Mouse (Mus musculus): ENCODE measurements around the gene E130116L18Rik.
A peak's percentile ranks its signal among the peaks of the same experiment; 100 is the strongest.
"Not testable (repeated sequence)": the region's sequence is repeated elsewhere in the genome, so short reads cannot be mapped to it uniquely, and the experiment has no call there.

The E130116L18Rik gene

DNA sequence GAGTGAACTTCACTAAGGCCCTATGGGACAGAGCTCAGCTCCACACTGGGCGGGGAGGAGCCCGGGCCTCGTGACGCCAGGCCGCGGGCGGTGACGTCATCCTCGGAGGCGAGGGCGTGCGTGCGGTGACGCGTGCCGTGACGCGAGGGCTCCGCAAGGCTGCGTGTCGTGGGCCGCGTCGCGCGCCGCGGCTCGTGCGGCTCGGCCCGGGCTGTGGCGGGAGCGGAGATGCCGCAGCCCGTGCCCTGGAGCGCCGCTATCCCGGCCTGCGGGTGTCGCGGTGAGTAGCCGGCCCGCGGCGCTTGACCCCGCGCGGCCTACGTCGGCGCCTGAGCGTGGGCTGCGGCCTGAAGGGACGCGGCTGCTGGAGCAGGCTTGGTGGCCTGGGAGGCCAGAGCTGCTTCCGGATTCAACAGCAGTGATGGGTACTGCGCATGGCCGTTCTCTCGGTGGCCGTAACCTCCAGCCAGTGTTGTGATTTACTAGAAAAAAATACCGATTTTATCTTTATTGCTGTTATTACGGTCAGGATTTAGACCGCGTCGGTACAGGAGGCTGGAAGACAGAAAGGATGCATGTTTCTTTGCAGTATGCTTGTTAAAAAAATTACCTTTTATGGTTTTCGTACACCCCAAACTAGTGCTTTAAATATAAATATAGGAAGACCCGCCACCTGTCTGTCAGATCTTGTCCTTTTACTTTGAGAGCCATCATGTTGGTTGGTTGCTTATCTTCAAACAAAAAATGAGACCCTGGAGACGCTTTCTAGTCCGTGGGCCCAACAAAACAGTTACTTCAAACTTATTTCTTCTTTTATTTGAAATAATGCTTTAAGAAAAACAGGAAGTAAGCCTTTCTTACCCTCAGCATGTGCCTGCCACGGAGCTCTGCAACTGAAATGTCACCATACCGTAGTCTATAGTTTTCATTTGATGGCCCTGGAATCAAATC is at the start of gene E130116L18Rik:
TSS of gene E130116L18Rik (minus strand) at position 402 of the 951 bp plus-strand sequence.
- peak; percentile 49 for DNase-seq (ENCODE audit: low read depth)

DNA sequence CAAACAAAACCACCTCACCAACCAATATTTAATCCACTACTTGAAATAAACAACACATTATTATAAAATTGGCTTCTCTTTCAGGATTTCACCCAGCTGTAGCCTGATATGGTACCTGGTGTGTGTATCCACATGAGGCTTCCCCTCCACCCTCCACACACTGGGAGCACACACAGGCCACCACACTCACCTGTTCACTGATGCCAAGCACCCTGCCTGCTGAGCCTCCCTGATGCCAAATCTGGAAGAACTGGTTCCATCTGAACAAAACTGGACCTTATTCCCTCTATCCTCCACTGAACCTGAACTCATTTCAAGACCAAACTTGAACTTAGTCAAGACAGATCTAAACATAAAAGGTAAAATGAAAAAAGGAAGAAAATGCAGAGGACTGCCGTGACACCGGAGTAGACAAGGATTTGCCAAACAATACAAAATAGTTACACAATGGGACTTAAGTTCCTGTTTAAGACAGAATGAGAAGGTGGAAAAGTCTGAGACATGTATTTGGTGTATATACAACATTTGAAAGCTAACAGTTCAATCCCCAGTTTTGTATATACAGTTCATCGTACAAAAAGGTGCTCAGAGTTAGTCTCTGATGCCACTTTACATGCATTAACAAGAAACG is 45.4 kb upstream of the E130116L18Rik start:
- no peak for DNase-seq (ENCODE audit: low read depth)

GRCm38 (mm10) chr5:25262266-25262665 is 39.3 kb upstream of the E130116L18Rik start:
- no peak for DNase-seq (ENCODE audit: low read depth)

GRCm38 (mm10) chr5:25261452-25261851 is 38.5 kb upstream of the E130116L18Rik start:
- no peak for DNase-seq (ENCODE audit: low read depth)

- DNase-seq (ENCODE audit: low read depth): no peak
These were observed 33.7 kb upstream of the E130116L18Rik start for GRCm38 (mm10) chr5:25256686-25257085.

DNA sequence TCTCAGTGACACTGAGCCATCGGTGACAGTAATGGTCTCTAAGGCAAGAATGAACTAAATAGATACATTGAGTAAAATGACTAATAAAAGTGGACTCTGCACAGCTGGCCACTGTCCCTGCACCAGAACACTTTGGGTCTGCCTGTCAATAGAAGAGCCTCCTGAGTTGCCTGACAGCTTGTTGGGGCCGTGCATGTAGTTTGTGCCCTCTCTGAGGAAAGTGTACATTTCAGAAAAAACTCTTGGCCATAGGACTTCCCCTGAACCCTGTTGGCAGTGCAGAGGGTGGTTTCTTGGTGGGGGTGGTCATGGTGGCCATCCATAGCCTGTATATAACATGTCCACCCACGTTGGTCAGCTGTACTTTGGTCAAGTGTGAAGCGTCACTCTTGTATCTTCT is 31.5 kb upstream of the E130116L18Rik start:
- no peak for DNase-seq (ENCODE audit: low read depth)

- no peak for DNase-seq (ENCODE audit: low read depth)
These were observed 30.0 kb upstream of the E130116L18Rik start for GRCm38 (mm10) chr5:25252825-25253544.

- no peak for DNase-seq (ENCODE audit: low read depth)
These were observed 29.5 kb upstream of the E130116L18Rik start for GRCm38 (mm10) chr5:25252423-25252822.

GRCm38 (mm10) chr5:25247036-25247435 is 24.1 kb upstream of the E130116L18Rik start:
- DNase-seq (ENCODE audit: low read depth): no peak

DNA sequence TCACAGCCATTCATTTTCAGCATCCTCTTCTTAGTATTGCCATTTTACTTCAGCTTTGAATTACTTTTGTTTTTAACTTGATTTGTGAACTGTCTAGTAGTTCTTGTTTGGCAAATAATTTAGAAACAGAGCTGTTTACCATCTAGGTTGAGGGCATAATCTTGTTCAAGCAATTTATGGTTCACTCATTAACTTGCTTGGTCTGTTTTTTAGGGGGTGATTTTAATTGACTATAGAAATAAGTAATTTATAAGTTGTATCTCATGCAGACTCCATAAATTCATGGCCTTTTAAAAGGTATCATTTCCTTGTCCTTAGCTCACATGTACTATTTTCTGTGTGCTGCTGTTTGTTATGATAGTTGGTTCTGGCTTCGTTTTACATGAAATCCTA is 23.5 kb upstream of the E130116L18Rik start:
- no peak for DNase-seq (ENCODE audit: low read depth)

- DNase-seq (ENCODE audit: low read depth): peak; percentile 21
These were observed 23.0 kb upstream of the E130116L18Rik start for GRCm38 (mm10) chr5:25245806-25246472.

GRCm38 (mm10) chr5:25243101-25243500 is 20.1 kb upstream of the E130116L18Rik start:
- no peak for DNase-seq (ENCODE audit: low read depth)

DNA sequence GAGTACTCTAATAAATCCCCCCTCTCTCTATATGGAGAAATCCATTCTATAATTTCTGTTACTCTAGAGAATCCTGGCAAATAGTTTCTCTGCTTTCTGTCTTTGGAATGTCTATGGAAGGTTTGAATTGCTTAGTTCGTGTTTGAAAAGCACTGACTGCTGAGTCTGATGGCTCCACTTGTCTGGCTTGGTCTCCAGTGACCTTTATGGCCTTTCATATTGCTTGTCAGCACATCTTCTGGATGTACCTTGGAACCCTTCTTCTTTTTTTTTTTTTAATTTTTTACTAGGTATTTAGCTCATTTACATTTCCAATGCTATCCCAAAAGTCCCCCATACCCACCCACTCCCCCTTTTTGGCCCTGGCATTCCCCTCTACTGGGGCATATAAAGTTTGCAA is 1.4 kb upstream of the E130116L18Rik start:
- DNase-seq (ENCODE audit: low read depth): not testable (repeated sequence)

GRCm38 (mm10) chr5:25221604-25222003 is 1.3 kb downstream of the E130116L18Rik start, which contains the start of gene Galnt11:
Gene Galnt11 (plus strand): TSS chr5:25221904.
- no peak for DNase-seq (ENCODE audit: low read depth)

- DNase-seq (ENCODE audit: low read depth): peak; percentile 79
These were observed 7.9 kb downstream of the E130116L18Rik start for GRCm38 (mm10) chr5:25215006-25215405.

- not testable (repeated sequence) for DNase-seq (ENCODE audit: low read depth)
These were observed 9.7 kb downstream of the E130116L18Rik start for GRCm38 (mm10) chr5:25213216-25213615.

DNA sequence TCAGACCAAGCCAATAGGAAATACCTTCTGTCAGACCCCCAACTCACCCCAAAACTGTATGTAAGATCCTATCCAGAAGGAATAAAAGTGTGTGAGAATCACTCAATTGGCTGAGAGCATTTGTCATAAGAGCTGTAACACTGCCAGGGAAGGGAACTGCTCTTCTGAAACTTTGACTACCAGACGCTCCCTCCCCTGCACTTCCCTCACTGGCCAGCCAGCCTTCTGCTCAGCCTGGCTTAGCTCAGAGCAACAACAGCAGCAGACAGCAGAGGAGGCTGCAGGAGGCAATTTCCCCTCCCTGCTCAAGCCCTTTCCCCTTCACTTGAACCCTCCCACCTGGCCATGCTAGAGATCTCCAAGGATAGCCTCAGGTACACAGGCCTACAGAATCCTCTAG is 11.1 kb downstream of the E130116L18Rik start:
- no peak for DNase-seq (ENCODE audit: low read depth)

DNA sequence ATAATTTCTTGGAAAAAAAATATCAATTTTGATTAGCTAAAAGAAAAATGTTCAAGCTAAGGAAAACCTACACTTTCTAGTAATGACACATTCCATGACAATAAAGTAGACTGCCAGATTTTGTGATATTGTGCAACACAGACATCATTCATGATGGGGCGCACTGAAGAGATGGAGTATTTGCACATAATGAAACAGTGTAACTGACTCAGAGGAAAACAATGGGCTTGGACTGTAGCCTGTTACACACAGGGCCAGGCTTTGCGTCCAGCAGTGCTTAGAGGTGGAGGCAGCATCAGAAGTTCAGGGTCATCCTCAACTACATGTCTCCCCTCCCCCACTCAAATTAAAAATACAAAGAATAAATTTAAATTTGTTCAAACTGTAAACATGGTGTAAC is 32.4 kb downstream of the E130116L18Rik start:
- DNase-seq (ENCODE audit: low read depth): no peak

- no peak for DNase-seq (ENCODE audit: low read depth)
These were observed 34.2 kb downstream of the E130116L18Rik start for GRCm38 (mm10) chr5:25188802-25189201.

GRCm38 (mm10) chr5:25187727-25188126 is 35.2 kb downstream of the E130116L18Rik start:
- no peak for DNase-seq (ENCODE audit: low read depth)

GRCm38 (mm10) chr5:25184594-25184993 is 38.4 kb downstream of the E130116L18Rik start:
- peak; percentile 58 for DNase-seq (ENCODE audit: low read depth)

GRCm38 (mm10) chr5:25183595-25183994 is 39.4 kb downstream of the E130116L18Rik start:
- no peak for DNase-seq (ENCODE audit: low read depth)
